Mouse (Mus musculus): ENCODE results near the gene Gas6. TPM values are rescaled to one million over a fixed set of nuclear protein-coding genes. Genes with fewer than 3 reads are reported as not detected.

Gene Gas6
- polyA plus RNA-seq, 1 experiment from 2014 or later: 34.7 TPM

DNA sequence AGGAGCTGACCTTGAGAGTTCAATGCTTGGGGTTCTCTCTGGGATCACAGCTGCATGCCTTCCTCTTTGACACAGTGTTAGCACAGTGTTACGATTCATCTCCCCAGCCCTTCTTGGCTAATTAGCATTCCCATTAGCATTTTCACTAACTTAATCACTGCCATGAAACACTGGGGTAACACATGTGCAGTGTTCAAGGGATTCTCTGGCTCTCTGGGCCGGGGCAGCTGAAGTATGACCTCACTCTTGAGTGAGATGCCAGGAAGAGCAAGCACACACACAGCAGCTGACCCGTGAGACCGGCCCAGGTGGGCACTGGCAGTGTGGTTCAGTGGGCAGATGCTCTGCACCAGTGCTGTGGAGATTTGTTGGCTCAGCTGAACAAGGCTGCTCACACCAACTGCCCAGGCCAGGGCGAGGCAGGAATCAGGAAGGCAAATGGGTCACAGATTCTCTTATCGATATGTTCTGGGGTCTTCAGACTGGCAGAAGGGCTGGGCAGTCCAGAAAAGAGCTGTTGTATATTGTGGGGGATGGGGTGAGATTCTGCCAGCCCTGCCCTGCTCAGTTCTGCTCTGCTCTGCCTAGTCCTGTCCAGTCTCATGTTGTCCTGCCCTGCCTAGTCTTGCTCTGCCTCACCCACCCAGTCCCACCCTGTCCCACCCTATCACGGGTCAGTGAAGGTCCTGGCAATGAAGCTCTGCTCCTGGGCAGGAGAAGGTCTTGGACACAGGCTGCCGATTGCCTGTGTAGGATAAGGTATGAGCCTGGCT is 39.8 kb downstream of the Gas6 start:
- ATAC-seq (ENCODE audit: low FRiP score) (peak; percentile 73), DNase-seq (ENCODE audit: low spot score) (peak; percentile 53)
- H3K36me3 ChIP-seq (replicated peaks; ENCODE audit: control insufficient read depth, insufficient read depth): no peaks in the 10 kb centered on the region
- H3K4me1 ChIP-seq (replicated peaks; ENCODE audit: control insufficient read depth, insufficient read depth, low read length): peaks cover 4% of the 10 kb centered on the region; the same call in 1 of the 2 replicates
- H3K9me3 ChIP-seq (ENCODE audit: control insufficient read depth, low read length): no peaks in the 10 kb centered on the region
- H3K27me3 ChIP-seq (ENCODE audit: control insufficient read depth, insufficient read depth, low read length): no peaks in the 10 kb centered on the region
- no peak overlapping the region for H3K4me2 ChIP-seq (replicated peaks)
- peak overlapping the region; percentile 14; the same call in 1 of the 2 replicates for H3K27ac ChIP-seq
- WGBS: 61% methylated on average over 8 of the region's 8 CpGs
- no peak overlapping the region for H3K4me3 ChIP-seq (replicated peaks; ENCODE audit: low read length)
- no peak overlapping the region for H3K9ac ChIP-seq

DNA sequence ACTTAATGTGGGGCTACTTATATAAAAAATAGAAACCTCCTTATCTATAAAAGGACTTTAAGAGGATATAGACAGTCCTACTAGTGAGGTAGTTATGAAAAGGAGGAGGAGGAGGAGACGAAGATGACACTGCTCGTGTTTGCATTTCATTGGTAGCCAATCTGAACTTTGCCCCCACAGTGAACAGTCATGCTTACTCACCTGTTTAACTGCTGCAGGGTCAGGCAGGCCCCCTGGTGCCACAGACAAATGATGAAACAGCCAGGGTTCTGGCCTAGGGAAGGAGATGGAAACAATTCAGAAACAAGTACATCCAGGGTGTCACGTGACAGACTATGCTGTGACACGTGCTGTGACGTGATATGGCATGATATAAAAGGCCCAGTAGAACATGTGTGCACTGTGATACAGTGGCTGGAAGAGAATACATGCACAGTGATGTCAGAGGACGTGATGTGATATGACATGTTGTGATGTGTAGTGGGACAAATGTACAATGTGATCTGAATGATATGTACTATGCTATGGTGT is 42.5 kb downstream of the Gas6 start:
- WGBS: 80% methylated on average over 6 of the region's 6 CpGs
- Histone ChIP-seq H3K27me3 (ENCODE audit: control insufficient read depth, insufficient read depth, low read length) (no peaks in the 10 kb centered on the region), H3K27ac (no peak overlapping the region), H3K9me3 (ENCODE audit: control insufficient read depth, low read length) (no peaks in the 10 kb centered on the region), H3K4me3 (replicated peaks; ENCODE audit: low read length) (no peak overlapping the region), H3K9ac (no peak overlapping the region), H3K4me1 (replicated peaks; ENCODE audit: control insufficient read depth, insufficient read depth, low read length) (peaks cover 4% of the 10 kb centered on the region; the same call in 1 of the 2 replicates), H3K4me2 (replicated peaks) (no peak overlapping the region), H3K36me3 (replicated peaks; ENCODE audit: control insufficient read depth, insufficient read depth) (no peaks in the 10 kb centered on the region)
- ATAC-seq (ENCODE audit: low FRiP score): no peak
- no peak for DNase-seq (ENCODE audit: low spot score)

DNA sequence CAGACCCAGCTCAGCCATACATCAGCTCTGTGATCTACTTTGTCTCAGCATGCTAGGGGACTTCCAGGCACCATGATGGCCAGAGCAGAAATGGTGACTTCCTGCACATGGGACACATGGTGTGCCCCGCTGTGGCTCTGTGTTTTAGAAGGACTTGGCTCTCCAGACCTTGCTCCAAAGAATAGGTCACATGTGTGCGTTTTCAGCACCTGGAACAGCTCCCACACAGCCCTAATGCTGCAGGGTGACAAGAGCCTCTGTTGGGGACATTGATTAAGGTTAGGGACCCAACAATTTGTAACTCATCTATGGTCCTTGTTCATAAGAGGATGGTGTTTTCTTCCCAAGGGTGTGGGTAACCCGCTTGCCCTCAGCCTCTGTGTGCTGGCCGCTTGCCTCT is 46.1 kb downstream of the Gas6 start:
- no peaks in the 10 kb centered on the region for H3K4me1 ChIP-seq (replicated peaks; ENCODE audit: control insufficient read depth, insufficient read depth, low read length)
- no peak overlapping the region for H3K4me3 ChIP-seq (replicated peaks; ENCODE audit: low read length)
- H3K27ac ChIP-seq: no peak overlapping the region
- peak; percentile 40 for DNase-seq (ENCODE audit: low spot score)
- no peaks in the 10 kb centered on the region for H3K9me3 ChIP-seq (ENCODE audit: control insufficient read depth, low read length)
- H3K36me3 ChIP-seq (replicated peaks; ENCODE audit: control insufficient read depth, insufficient read depth): no peaks in the 10 kb centered on the region
- H3K9ac ChIP-seq: no peak overlapping the region
- 58% methylated on average over 4 of the region's 4 CpGs for WGBS
- no peak overlapping the region for H3K4me2 ChIP-seq (replicated peaks)
- ATAC-seq (ENCODE audit: low FRiP score): no peak
- no peaks in the 10 kb centered on the region for H3K27me3 ChIP-seq (ENCODE audit: control insufficient read depth, insufficient read depth, low read length)

DNA sequence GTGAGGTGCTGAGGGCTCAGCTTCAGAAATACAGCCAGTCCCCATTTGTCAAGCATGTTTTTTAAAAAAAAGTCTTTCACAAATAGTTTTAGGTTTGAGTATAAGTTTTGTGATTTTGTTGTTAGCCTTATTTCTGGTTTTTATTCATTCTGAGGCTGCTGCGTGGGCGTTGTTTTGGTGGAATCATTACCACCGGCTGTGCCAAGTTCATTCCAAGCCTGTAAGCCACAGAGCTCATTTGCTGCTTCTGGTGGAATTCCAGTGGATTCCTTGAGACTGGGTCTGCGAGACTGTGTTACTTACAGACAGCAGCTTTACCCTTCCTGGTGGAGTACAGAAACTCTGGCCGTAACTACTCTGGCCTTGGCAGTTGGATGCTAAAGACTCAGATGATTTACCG is 47.8 kb downstream of the Gas6 start:
- Histone ChIP-seq H3K4me3 (replicated peaks; ENCODE audit: low read length) (no peak overlapping the region), H3K9ac (no peak overlapping the region), H3K27ac (no peak overlapping the region), H3K36me3 (replicated peaks; ENCODE audit: control insufficient read depth, insufficient read depth) (no peaks in the 10 kb centered on the region), H3K27me3 (ENCODE audit: control insufficient read depth, insufficient read depth, low read length) (no peaks in the 10 kb centered on the region), H3K4me2 (replicated peaks) (no peak overlapping the region), H3K4me1 (replicated peaks; ENCODE audit: control insufficient read depth, insufficient read depth, low read length) (no peaks in the 10 kb centered on the region), H3K9me3 (ENCODE audit: control insufficient read depth, low read length) (no peaks in the 10 kb centered on the region)
- no peak for ATAC-seq (ENCODE audit: low FRiP score)
- no peak for DNase-seq (ENCODE audit: low spot score)
- WGBS: 90% methylated on average over 6 of the region's 6 CpGs

DNA sequence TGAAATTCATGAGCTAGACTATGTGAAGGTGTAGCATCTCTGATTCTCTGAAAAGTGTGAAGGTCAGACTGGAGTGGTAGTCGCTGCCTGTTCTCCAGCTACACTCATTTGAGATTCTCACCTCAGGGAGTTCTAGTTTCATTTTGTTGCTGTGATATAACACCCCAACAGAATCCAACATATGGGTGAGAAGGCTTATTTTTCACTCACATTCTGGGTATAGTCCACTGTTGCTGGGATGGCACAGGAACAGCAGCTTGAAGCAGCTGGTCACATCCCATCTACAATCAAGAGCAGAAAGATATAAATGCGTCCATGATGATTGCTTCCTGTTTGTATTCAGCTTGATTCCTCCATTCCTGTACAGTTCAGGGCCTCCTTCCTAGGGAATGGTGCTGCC is 52.1 kb downstream of the Gas6 start:
- H3K36me3 ChIP-seq (replicated peaks; ENCODE audit: control insufficient read depth, insufficient read depth): no peaks in the 10 kb centered on the region
- no peaks in the 10 kb centered on the region for H3K9me3 ChIP-seq (ENCODE audit: control insufficient read depth, low read length)
- H3K9ac ChIP-seq: no peak overlapping the region
- WGBS: 97% methylated on average over 2 of the region's 2 CpGs
- ATAC-seq (ENCODE audit: low FRiP score): no peak
- no peak for DNase-seq (ENCODE audit: low spot score)
- H3K4me1 ChIP-seq (replicated peaks; ENCODE audit: control insufficient read depth, insufficient read depth, low read length): no peaks in the 10 kb centered on the region
- no peak overlapping the region for H3K4me3 ChIP-seq (replicated peaks; ENCODE audit: low read length)
- H3K27me3 ChIP-seq (ENCODE audit: control insufficient read depth, insufficient read depth, low read length): no peaks in the 10 kb centered on the region
- no peak overlapping the region for H3K4me2 ChIP-seq (replicated peaks)
- no peak overlapping the region for H3K27ac ChIP-seq

DNA sequence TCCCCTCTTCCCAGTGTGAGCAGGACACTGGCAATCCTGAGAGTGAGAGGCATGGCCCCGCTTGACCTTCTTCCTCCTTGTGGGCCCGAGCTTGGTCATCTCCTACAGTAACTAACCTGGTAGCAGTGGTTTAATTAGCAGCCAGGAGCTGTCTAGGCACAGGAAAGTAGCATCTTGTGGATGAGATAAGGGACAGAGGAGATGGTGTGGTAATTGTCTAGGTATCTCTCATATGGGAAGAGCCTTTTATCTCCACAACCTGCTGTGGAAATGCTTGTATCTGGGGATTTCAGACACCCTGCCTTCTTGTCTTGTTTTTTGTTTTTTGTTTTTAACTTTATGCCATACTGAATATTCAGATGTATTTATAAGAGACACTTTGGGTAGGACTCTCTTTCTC is 56.8 kb downstream of the Gas6 start:
- Histone ChIP-seq H3K36me3 (replicated peaks; ENCODE audit: control insufficient read depth, insufficient read depth) (no peaks in the 10 kb centered on the region), H3K9me3 (ENCODE audit: control insufficient read depth, low read length) (no peaks in the 10 kb centered on the region), H3K27ac (no peak overlapping the region), H3K4me1 (replicated peaks; ENCODE audit: control insufficient read depth, insufficient read depth, low read length) (no peaks in the 10 kb centered on the region), H3K9ac (no peak overlapping the region), H3K27me3 (ENCODE audit: control insufficient read depth, insufficient read depth, low read length) (peaks cover 19% of the 10 kb centered on the region), H3K4me3 (replicated peaks; ENCODE audit: low read length) (no peak overlapping the region), H3K4me2 (replicated peaks) (no peak overlapping the region)
- ATAC-seq (ENCODE audit: low FRiP score): no peak
- DNase-seq (ENCODE audit: low spot score): no peak
- WGBS: 86% methylated on average over 2 of the region's 2 CpGs

DNA sequence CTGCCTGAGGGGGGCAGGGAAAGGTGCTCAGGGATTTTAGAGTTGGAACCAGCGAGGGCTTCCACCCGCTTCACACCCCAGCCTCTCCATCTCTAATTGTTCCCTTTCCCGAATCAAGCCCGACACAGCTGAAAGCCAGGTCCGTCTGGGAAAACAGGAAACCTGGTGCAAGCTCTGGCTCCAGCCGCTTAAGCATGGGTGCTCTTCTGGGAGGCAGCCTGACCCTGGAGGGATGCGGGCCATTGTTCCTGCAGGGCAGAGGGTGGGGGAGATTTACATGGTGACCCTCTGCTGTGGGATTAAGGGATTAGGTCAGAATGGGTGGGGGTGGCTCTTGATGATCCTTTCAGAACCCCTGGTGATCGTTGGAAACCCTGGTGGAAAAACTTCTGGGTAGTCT is 58.2 kb downstream of the Gas6 start:
- no peak overlapping the region for H3K27ac ChIP-seq
- H3K27me3 ChIP-seq (ENCODE audit: control insufficient read depth, insufficient read depth, low read length): peaks cover 19% of the 10 kb centered on the region
- H3K4me3 ChIP-seq (replicated peaks; ENCODE audit: low read length): no peak overlapping the region
- no peak for ATAC-seq (ENCODE audit: low FRiP score)
- no peak for DNase-seq (ENCODE audit: low spot score)
- no peak overlapping the region for H3K9ac ChIP-seq
- no peaks in the 10 kb centered on the region for H3K9me3 ChIP-seq (ENCODE audit: control insufficient read depth, low read length)
- 15% methylated on average over 8 of the region's 8 CpGs for WGBS
- no peaks in the 10 kb centered on the region for H3K4me1 ChIP-seq (replicated peaks; ENCODE audit: control insufficient read depth, insufficient read depth, low read length)
- H3K4me2 ChIP-seq (replicated peaks): no peak overlapping the region
- no peaks in the 10 kb centered on the region for H3K36me3 ChIP-seq (replicated peaks; ENCODE audit: control insufficient read depth, insufficient read depth)

DNA sequence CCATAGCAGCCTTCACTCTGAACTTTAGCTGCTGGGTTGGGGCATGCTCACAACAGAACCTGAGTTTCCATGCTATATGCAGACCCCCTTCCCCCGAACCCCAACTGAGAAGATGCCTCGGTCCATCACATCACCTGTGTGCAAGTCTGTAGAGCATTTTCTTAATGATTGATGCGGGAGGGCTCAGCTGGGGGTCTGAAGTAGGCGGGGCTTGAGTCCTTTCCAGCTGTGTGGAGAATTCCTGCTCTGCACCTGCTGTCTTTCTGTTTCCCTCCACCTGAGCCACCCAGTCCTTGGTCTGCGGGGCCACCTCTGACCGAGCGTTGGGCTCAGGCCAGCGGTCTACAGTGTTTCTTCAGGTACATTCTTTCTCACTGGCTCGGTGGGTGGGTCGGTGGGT is 59.4 kb downstream of the Gas6 start, which contains the start of gene Tmem255b:
Tmem255b (plus strand) TSS at position 301 of the 400 bp plus-strand sequence.
- no peak for ATAC-seq (ENCODE audit: low FRiP score)
- Histone ChIP-seq H3K27me3 (ENCODE audit: control insufficient read depth, insufficient read depth, low read length) (peaks cover 19% of the 10 kb centered on the region), H3K27ac (no peak within 1 kb of the TSS), H3K9me3 (ENCODE audit: control insufficient read depth, low read length) (no peaks in the 10 kb centered on the region), H3K4me3 (replicated peaks; ENCODE audit: low read length) (no peak within 1 kb of the TSS), H3K9ac (no peak within 1 kb of the TSS), H3K4me1 (replicated peaks; ENCODE audit: control insufficient read depth, insufficient read depth, low read length) (no peaks in the 10 kb centered on the region), H3K36me3 (replicated peaks; ENCODE audit: control insufficient read depth, insufficient read depth) (no peaks in the 10 kb centered on the region), H3K4me2 (replicated peaks) (no peak within 1 kb of the TSS; the same call in 1 of the 2 replicates)
- no peak for DNase-seq (ENCODE audit: low spot score)
- WGBS: 20% methylated on average over 10 of the region's 10 CpGs

DNA sequence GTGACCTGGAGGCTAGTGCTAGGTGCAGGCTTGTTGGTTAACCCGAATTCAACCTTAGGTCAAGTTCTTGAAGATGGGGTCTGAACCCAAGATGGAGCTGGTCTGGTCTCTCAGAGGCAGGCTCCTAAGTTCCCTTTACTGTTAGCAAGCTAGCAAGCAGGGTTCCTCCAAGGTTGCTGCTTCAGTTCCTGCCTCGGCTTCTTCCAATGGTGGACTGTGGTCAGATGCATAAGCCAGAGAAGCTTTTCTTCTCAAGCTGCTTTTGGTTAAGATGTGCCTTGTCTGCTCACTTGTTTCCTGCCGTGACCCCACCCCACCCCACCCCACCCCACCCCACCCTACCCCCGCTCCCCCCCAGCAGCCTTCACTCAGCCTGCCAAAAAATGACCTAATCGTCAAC is 61.2 kb downstream of the Gas6 start:
- Histone ChIP-seq H3K27me3 (ENCODE audit: control insufficient read depth, insufficient read depth, low read length) (peaks cover 19% of the 10 kb centered on the region), H3K36me3 (replicated peaks; ENCODE audit: control insufficient read depth, insufficient read depth) (no peaks in the 10 kb centered on the region), H3K9me3 (ENCODE audit: control insufficient read depth, low read length) (no peaks in the 10 kb centered on the region), H3K4me2 (replicated peaks) (no peak overlapping the region), H3K4me3 (replicated peaks; ENCODE audit: low read length) (no peak overlapping the region), H3K9ac (no peak overlapping the region), H3K27ac (no peak overlapping the region), H3K4me1 (replicated peaks; ENCODE audit: control insufficient read depth, insufficient read depth, low read length) (no peaks in the 10 kb centered on the region)
- ATAC-seq (ENCODE audit: low FRiP score) (no peak), DNase-seq (ENCODE audit: low spot score) (no peak)
- WGBS: 77% methylated on average over 5 of the region's 5 CpGs

Measured in hindbrain, embryonic 14.5 days (tissue).